Mouse (Mus musculus): ENCODE data around the gene Cela3a. TPM values are rescaled to one million over a fixed set of nuclear protein-coding genes. Genes with fewer than 3 reads are reported as not detected.

The Cela3a gene
- polyA plus RNA-seq, 1 experiment from 2014 or later = not detected

DNA sequence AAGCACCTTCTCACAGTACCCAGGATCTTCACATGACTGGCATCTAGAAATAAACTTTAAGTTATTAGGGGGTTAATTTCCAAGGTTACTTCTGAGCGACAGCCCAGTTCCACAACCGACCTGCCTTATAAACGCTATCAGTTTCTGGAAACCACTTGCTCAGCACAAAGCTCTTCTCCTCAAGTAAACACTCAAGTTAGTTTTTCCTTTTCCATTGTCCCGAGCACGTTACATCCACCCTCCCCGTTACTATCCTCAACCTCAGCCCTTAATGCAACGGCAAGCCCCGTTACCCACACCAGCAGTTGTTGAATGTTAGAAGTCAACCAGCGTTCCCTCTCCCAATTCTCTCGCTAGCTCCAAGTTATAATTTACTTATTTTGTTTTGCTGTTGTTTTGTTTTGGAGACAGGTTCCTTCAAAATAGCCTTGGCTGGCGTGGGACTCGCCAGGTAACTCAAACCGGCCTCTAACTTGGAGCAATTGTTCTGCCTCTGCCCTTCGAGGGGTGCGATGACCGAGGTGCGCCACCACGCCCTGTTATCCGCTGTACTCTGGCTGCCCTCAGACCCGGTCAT, 22.0 kb downstream of the Cela3a start:
- Histone ChIP-seq H3K9me3 (replicated peaks) (no peaks in the 10 kb centered on the region), H3K4me1 (replicated peaks) (peaks cover 6% of the 10 kb centered on the region; the same call in 1 of the 2 replicates), H3K4me2 (peak overlapping the region; percentile 73), H3K27ac (ENCODE audit: poor library complexity, severe bottlenecking) (peak overlapping the region; percentile 95), H3K9ac (peak overlapping the region; percentile 88), H3K27me3 (replicated peaks) (no peaks in the 10 kb centered on the region), H3K36me3 (0 out of 2 replicates have a peak, but pooled peaks cover 3% of the 10 kb centered on the region), H3K4me3 (peak overlapping the region; percentile 81)
- 0 out of 2 replicates have a peak, but pooled peaks have one; percentile 40 for ATAC-seq (ENCODE audit: insufficient number of reproducible peaks, low FRiP score)
- under 1% methylated on average over 20 of the region's 20 CpGs for WGBS

DNA sequence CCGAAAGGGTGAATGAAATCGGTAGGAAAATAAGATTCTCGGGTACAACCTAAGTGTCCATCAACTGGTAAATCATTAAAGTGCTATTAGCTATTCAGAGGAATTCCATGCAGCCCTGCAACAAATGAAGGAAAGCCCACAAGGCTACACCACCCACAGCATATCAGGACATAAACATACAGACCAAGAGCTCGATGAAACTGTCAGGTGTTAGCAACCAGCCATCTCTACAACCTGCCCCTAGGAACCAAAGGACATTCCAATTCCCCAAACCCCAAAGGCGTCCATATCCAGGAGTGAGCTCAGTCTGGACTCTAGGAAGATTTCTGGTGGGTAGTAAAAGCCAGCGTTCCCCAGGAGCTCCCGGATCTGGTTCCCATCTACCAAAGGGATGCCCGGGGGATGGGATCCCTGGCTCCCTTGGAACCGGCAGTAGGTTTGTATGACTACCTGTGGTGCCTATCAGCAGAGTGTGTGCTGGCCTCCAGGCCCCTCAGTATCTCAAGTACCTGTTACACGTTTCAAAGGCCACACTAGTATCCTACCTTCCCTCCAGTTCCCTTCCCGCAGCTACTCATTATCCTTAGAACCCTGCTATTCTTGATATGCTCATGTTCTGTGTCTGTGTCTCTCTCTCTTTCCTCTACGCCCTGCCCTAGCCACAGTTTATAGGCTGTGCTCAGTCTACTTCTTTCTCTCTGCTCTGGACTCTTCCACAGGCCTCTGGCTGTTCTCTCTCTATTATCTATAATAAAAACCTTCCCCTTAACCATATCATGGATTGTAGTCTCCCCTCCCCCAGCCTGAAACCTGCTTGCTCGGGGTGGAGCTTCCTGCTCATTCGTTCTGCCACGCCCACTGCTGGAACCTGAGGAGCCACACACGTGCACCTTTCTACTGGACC, 28.6 kb downstream of the Cela3a start:
- ATAC-seq (ENCODE audit: insufficient number of reproducible peaks, low FRiP score) = no peak
- Histone ChIP-seq H3K4me2 (peak overlapping the region; percentile 56), H3K27me3 (replicated peaks) (no peaks in the 10 kb centered on the region), H3K36me3 (no peaks in the 10 kb centered on the region), H3K9me3 (replicated peaks) (no peaks in the 10 kb centered on the region), H3K9ac (peak overlapping the region; percentile 24; the same call in 1 of the 2 replicates), H3K4me1 (replicated peaks) (peaks cover 15% of the 10 kb centered on the region), H3K27ac (ENCODE audit: poor library complexity, severe bottlenecking) (no peak overlapping the region), H3K4me3 (peak overlapping the region; percentile 17; the same call in 1 of the 2 replicates)
- 31% methylated on average over 16 of the region's 16 CpGs for WGBS

- WGBS = 88% methylated on average over 10 of the region's 10 CpGs
- Histone ChIP-seq H3K4me3 (no peak overlapping the region), H3K27me3 (replicated peaks) (no peaks in the 10 kb centered on the region), H3K27ac (ENCODE audit: poor library complexity, severe bottlenecking) (no peak overlapping the region), H3K36me3 (no peaks in the 10 kb centered on the region), H3K4me2 (no peak overlapping the region), H3K9ac (no peak overlapping the region), H3K4me1 (replicated peaks) (peaks cover 25% of the 10 kb centered on the region), H3K9me3 (replicated peaks) (no peaks in the 10 kb centered on the region)
- no peak for ATAC-seq (ENCODE audit: insufficient number of reproducible peaks, low FRiP score)
Observed at GRCm38 (mm10) chr4:137379713-137380255, 29.8 kb downstream of the Cela3a start.

- WGBS = 80% methylated on average over 3 of the region's 3 CpGs
- no peak overlapping the region for H3K4me2 ChIP-seq
- no peaks in the 10 kb centered on the region for H3K36me3 ChIP-seq
- H3K9me3 ChIP-seq (replicated peaks) = no peaks in the 10 kb centered on the region
- no peak overlapping the region for H3K4me3 ChIP-seq
- no peak for ATAC-seq (ENCODE audit: insufficient number of reproducible peaks, low FRiP score)
- peaks cover 27% of the 10 kb centered on the region for H3K4me1 ChIP-seq (replicated peaks)
- no peak overlapping the region for H3K9ac ChIP-seq
- H3K27me3 ChIP-seq (replicated peaks) = no peaks in the 10 kb centered on the region
- no peak overlapping the region for H3K27ac ChIP-seq (ENCODE audit: poor library complexity, severe bottlenecking)
Observed at GRCm38 (mm10) chr4:137379085-137379484, 30.5 kb downstream of the Cela3a start.

- Histone ChIP-seq H3K9me3 (replicated peaks) (no peaks in the 10 kb centered on the region), H3K4me1 (replicated peaks) (peaks cover 34% of the 10 kb centered on the region), H3K4me2 (no peak overlapping the region), H3K27me3 (replicated peaks) (no peaks in the 10 kb centered on the region), H3K27ac (ENCODE audit: poor library complexity, severe bottlenecking) (no peak overlapping the region), H3K36me3 (no peaks in the 10 kb centered on the region), H3K4me3 (no peak overlapping the region), H3K9ac (no peak overlapping the region)
- 75% methylated on average over 4 of the region's 4 CpGs for WGBS
- ATAC-seq (ENCODE audit: insufficient number of reproducible peaks, low FRiP score) = no peak
Observed at GRCm38 (mm10) chr4:137377526-137378304, 31.9 kb downstream of the Cela3a start.

- H3K9ac ChIP-seq = no peak overlapping the region
- H3K27me3 ChIP-seq (replicated peaks) = no peaks in the 10 kb centered on the region
- no peaks in the 10 kb centered on the region for H3K9me3 ChIP-seq (replicated peaks)
- H3K4me2 ChIP-seq = no peak overlapping the region
- H3K4me3 ChIP-seq = no peak overlapping the region
- H3K4me1 ChIP-seq (replicated peaks) = peaks cover 40% of the 10 kb centered on the region
- no peaks in the 10 kb centered on the region for H3K36me3 ChIP-seq
- no peak for ATAC-seq (ENCODE audit: insufficient number of reproducible peaks, low FRiP score)
- H3K27ac ChIP-seq (ENCODE audit: poor library complexity, severe bottlenecking) = no peak overlapping the region
- WGBS = 56% methylated on average over 2 of the region's 2 CpGs
Observed at GRCm38 (mm10) chr4:137376778-137377177, 32.8 kb downstream of the Cela3a start.

- H3K4me3 ChIP-seq = no peak overlapping the region
- ATAC-seq (ENCODE audit: insufficient number of reproducible peaks, low FRiP score) = no peak
- 38% methylated on average over 19 of the region's 19 CpGs for WGBS
Observed at GRCm38 (mm10) chr4:137375314-137376278, 34.0 kb downstream of the Cela3a start.

GRCm38 (mm10) chr4:137373711-137374110, 35.9 kb downstream of the Cela3a start:
- 56% methylated on average over 6 of the region's 6 CpGs for WGBS
- H3K4me2 ChIP-seq = no peak overlapping the region
- no peaks in the 10 kb centered on the region for H3K36me3 ChIP-seq
- H3K27ac ChIP-seq (ENCODE audit: poor library complexity, severe bottlenecking) = no peak overlapping the region
- H3K27me3 ChIP-seq (replicated peaks) = no peaks in the 10 kb centered on the region
- H3K4me3 ChIP-seq = no peak overlapping the region
- no peak for ATAC-seq (ENCODE audit: insufficient number of reproducible peaks, low FRiP score)
- no peak overlapping the region for H3K9ac ChIP-seq
- H3K9me3 ChIP-seq (replicated peaks) = no peaks in the 10 kb centered on the region
- H3K4me1 ChIP-seq (replicated peaks) = peaks cover 43% of the 10 kb centered on the region

More at GRCm38 (mm10) chr4:137375314-137376278, 34.0 kb downstream of the Cela3a start:
- no peaks in the 10 kb centered on the region for H3K36me3 ChIP-seq
- no peak overlapping the region for H3K9ac ChIP-seq
- peak overlapping the region; percentile 48 for H3K4me2 ChIP-seq
- H3K4me1 ChIP-seq (replicated peaks) = peaks cover 34% of the 10 kb centered on the region
- no peak overlapping the region for H3K27ac ChIP-seq (ENCODE audit: poor library complexity, severe bottlenecking)
- H3K9me3 ChIP-seq (replicated peaks) = no peaks in the 10 kb centered on the region
- H3K27me3 ChIP-seq (replicated peaks) = no peaks in the 10 kb centered on the region

GRCm38 (mm10) chr4:137371596-137372523, 37.7 kb downstream of the Cela3a start:
- Histone ChIP-seq H3K4me2 (no peak overlapping the region), H3K27ac (ENCODE audit: poor library complexity, severe bottlenecking) (no peak overlapping the region), H3K27me3 (replicated peaks) (no peaks in the 10 kb centered on the region), H3K4me1 (replicated peaks) (peaks cover 50% of the 10 kb centered on the region), H3K9me3 (replicated peaks) (no peaks in the 10 kb centered on the region), H3K36me3 (no peaks in the 10 kb centered on the region), H3K4me3 (no peak overlapping the region), H3K9ac (no peak overlapping the region)
- WGBS = 76% methylated on average over 16 of the region's 16 CpGs
- ATAC-seq (ENCODE audit: insufficient number of reproducible peaks, low FRiP score) = no peak

All from heart, embryonic 12.5 days (tissue).